Mouse (Mus musculus) limb, embryonic 14.5 days (tissue): ENCODE data around the gene Dab1. TPM values are rescaled to one million over a fixed set of nuclear protein-coding genes. Genes with fewer than 3 reads are reported as not detected.
A peak's percentile ranks its signal among the peaks of the same experiment; 100 is the strongest.

Experiments used
- ATAC-seq: fragments of 200-750 bp; cut with Nextera tagmentation; 2 replicates; pipeline ENCODE4 v1.8.0; 2017; ENCODE audit warnings: low read depth, moderate number of reproducible peaks, moderate TSS enrichment; ENCODE audit not compliant: low FRiP score
- DNase-seq: peaks from one replicate; pipeline ENCODE4 v3.0.0-alpha.2; 2015; ENCODE audit warnings: low spot score
- H3K27ac ChIP-seq: fragments of 300-500 bp; sonication (generic); replicated peaks from 2 replicates; pipeline ENCODE4 v1.5.1; 2014; ENCODE audit warnings: low read depth, mild to moderate bottlenecking, low read length, moderate library complexity, mixed read lengths
- H3K27me3 ChIP-seq: fragments of 300-500 bp; sonication (generic); 2 replicates; pipeline ENCODE4 v1.6.1; 2014; ENCODE audit warnings: low read length, mixed read lengths; ENCODE audit not compliant: control insufficient read depth, insufficient read depth
- H3K36me3 ChIP-seq: fragments of 300-500 bp; sonication (generic); 2 replicates; pipeline ENCODE4 v1.6.1; 2014; ENCODE audit warnings: mild to moderate bottlenecking, low read length, moderate library complexity, mixed read lengths; ENCODE audit not compliant: control insufficient read depth, insufficient read depth
- H3K4me1 ChIP-seq: fragments of 300-500 bp; sonication (generic); 2 replicates; pipeline ENCODE4 v1.6.1; 2014; ENCODE audit warnings: antibody characterized with exemption, low read length, mixed read lengths; ENCODE audit not compliant: control insufficient read depth, insufficient read depth
- H3K4me2 ChIP-seq: fragments of 300-500 bp; sonication (generic); replicated peaks from 2 replicates; pipeline ENCODE4 v1.6.1; 2014; ENCODE audit warnings: low read depth, mild to moderate bottlenecking, low read length, moderate library complexity; ENCODE audit not compliant: severe bottlenecking
- H3K4me3 ChIP-seq: fragments of 300-500 bp; sonication (generic); replicated peaks from 2 replicates; pipeline ENCODE4 v1.5.1; 2014; ENCODE audit warnings: low read length
- H3K9ac ChIP-seq: fragments of 300-500 bp; sonication (generic); 2 replicates; pipeline ENCODE4 v1.6.1; 2014; ENCODE audit warnings: mild to moderate bottlenecking, low read depth, low read length, moderate library complexity; ENCODE audit not compliant: severe bottlenecking
- H3K9me3 ChIP-seq: fragments of 300-500 bp; sonication (generic); 2 replicates; pipeline ENCODE4 v1.6.1; 2016; ENCODE audit warnings: low read length; ENCODE audit not compliant: control insufficient read depth
- POLR2A ChIP-seq: fragments of 200-500 bp; IDR thresholded peaks from 2 replicates; pipeline ENCODE4 v1.8.0; 2012; ENCODE audit warnings: inconsistent platforms, mild to moderate bottlenecking, moderate library complexity, borderline replicate concordance; ENCODE audit not compliant: insufficient read depth, insufficient read length; ENCODE audit errors: extremely low read depth
- WGBS: fragments of 180-500 bp; shearing (Covaris S2); extraction: QIAGEN DNeasy Blood & Tissue Kit; methylation state at CpG from one replicate; pipeline ENCODE4 v1.1.7; 2014; 5-methylcytosine and 5-hydroxymethylcytosine counted together
- polyA plus RNA-seq, 2 experiments: library from polyadenylated mRNA; depleted of rRNA in 1 of 2; stranded (reverse) in 1 of 2; unstranded in 1 of 2; fragments of >200 nt; fragmentation: Nextera tagmentation in 1 of 2; extraction: Ambion mirVana in 1 of 2; gene quantifications; 2 replicates each; pipeline versions ENCODE4 v1.2.1 to v1.2.3; 2012 to 2014

Gene Dab1
- polyA plus RNA-seq, 2 experiments = 5.5 to 12.1 TPM

GRCm38 (mm10) chr4:104644862-104645261 is 1025.7 kb downstream of the Dab1 start:
- no peak for ATAC-seq
- WGBS = 79% methylated on average over 4 of the region's 4 CpGs
- no peak for TF ChIP-seq POLR2A

DNA sequence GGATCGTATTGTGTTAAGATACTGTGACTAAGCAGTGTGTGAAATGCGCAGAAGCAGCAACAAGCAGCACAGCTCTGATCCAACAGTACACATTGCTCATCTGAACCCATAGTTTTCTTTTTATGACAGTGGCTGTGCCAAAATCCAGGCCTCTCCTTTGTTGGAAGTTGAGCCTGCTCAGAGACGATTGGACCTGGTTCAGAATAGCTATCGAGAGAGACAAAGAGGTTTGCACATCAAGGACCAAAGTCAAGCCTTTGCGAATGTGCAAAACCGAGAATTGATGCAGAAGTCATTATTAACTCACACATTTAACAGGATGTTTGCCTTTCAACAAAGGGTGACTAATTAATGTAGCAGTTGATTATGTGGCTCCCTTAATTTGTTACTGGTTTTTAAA is 1032.6 kb downstream of the Dab1 start:
- Histone ChIP-seq H3K4me3 (no peak overlapping the region), H3K4me1 (no peaks in the 10 kb centered on the region), H3K27ac (no peak overlapping the region), H3K9ac (no peak overlapping the region), H3K36me3 (no peaks in the 10 kb centered on the region), H3K27me3 (no peaks in the 10 kb centered on the region), H3K4me2 (no peak overlapping the region), H3K9me3 (no peaks in the 10 kb centered on the region)
- ATAC-seq = no peak
- DNase-seq = no peak
- no peak for TF ChIP-seq POLR2A
- 69% methylated on average over 6 of the region's 6 CpGs for WGBS

More at GRCm38 (mm10) chr4:104644862-104645261, 1025.7 kb downstream of the Dab1 start:
- H3K9me3 ChIP-seq = no peaks in the 10 kb centered on the region
- H3K4me3 ChIP-seq = no peak overlapping the region
- no peaks in the 10 kb centered on the region for H3K36me3 ChIP-seq
- no peak overlapping the region for H3K27ac ChIP-seq
- no peak for DNase-seq
- H3K27me3 ChIP-seq = no peaks in the 10 kb centered on the region
- no peak overlapping the region for H3K9ac ChIP-seq
- no peak overlapping the region for H3K4me2 ChIP-seq
- H3K4me1 ChIP-seq = peaks cover 3% of the 10 kb centered on the region; the same call in 1 of the 2 replicates

- H3K4me3 ChIP-seq = no peak overlapping the region
- H3K27ac ChIP-seq = no peak overlapping the region
- no peaks in the 10 kb centered on the region for H3K27me3 ChIP-seq
- H3K36me3 ChIP-seq = no peaks in the 10 kb centered on the region
- no peak overlapping the region for H3K9ac ChIP-seq
- H3K4me1 ChIP-seq = no peaks in the 10 kb centered on the region
- TF ChIP-seq POLR2A = no peak
- 82% methylated on average over 7 of the region's 7 CpGs for WGBS
- no peaks in the 10 kb centered on the region for H3K9me3 ChIP-seq
- DNase-seq (no peak), ATAC-seq (no peak)
- no peak overlapping the region for H3K4me2 ChIP-seq
These were observed 1037.6 kb downstream of the Dab1 start for GRCm38 (mm10) chr4:104656728-104657127.

- Histone ChIP-seq H3K27ac (no peak overlapping the region), H3K9ac (no peak overlapping the region), H3K4me2 (no peak overlapping the region), H3K4me3 (no peak overlapping the region), H3K4me1 (no peaks in the 10 kb centered on the region), H3K9me3 (no peaks in the 10 kb centered on the region), H3K27me3 (no peaks in the 10 kb centered on the region), H3K36me3 (no peaks in the 10 kb centered on the region)
- 76% methylated on average over 12 of the region's 12 CpGs for WGBS
- TF ChIP-seq POLR2A = no peak
- ATAC-seq (no peak), DNase-seq (no peak)
These were observed 1043.9 kb downstream of the Dab1 start for GRCm38 (mm10) chr4:104662841-104663614.

DNA sequence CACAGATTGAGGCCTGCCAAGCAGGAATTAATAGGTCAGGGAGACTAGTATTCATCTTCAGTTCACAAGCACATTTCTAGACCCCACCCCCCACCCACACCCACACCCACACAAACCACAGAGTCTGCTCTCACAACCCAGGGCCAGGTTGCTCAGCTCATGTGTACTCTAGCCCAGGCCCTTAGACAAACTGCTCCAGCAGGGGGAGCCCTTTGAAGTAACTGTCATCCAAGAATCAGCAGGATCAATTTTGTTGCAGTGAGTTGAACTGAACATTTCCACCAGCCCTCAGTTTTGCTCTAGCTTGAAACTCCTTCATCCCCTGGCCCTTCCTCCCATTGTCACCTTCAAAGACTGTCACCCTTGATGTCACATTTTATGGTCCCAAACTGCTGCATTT is 1046.4 kb downstream of the Dab1 start:
- TF ChIP-seq POLR2A = no peak
- H3K4me2 ChIP-seq = no peak overlapping the region
- ATAC-seq = no peak

More for the DNA sequence above, 1046.4 kb downstream of the Dab1 start:
- DNase-seq = peak; percentile 28
- Histone ChIP-seq H3K4me3 (no peak overlapping the region), H3K9ac (no peak overlapping the region), H3K27ac (no peak overlapping the region), H3K27me3 (no peaks in the 10 kb centered on the region), H3K36me3 (no peaks in the 10 kb centered on the region), H3K4me1 (no peaks in the 10 kb centered on the region), H3K9me3 (no peaks in the 10 kb centered on the region)
